Mouse (Mus musculus): ENCODE measurements around the gene H2al1a. TPM values are rescaled to one million over a fixed set of nuclear protein-coding genes. Genes with fewer than 3 reads are reported as not detected.
"Not testable (repeated sequence)": the region's sequence is repeated elsewhere in the genome, so short reads cannot be mapped to it uniquely, and the experiment has no call there.

Gene H2al1a
- not detected in 2 replicates for polyA plus RNA-seq (2015; fragmentation: Nextera tagmentation; extraction: Ambion mirVana)

GRCm38 (mm10) chrX:11298957-11299356 is at the start of gene H2al1a:
TSS of gene H2al1a (plus strand) at chrX:11299257.
- WGBS (ENCODE audit: insufficient replicate concordance): no CpG with 5 or more reads among the region's 3 CpGs
- H3K9me3 ChIP-seq (replicated peaks; ENCODE audit: control insufficient read depth, low read length); H3K27ac ChIP-seq (ENCODE audit: low read length); H3K27me3 ChIP-seq (ENCODE audit: control insufficient read depth, insufficient read depth, low read depth, low read length); H3K4me1 ChIP-seq (ENCODE audit: control insufficient read depth, low read depth, low read length); H3K36me3 ChIP-seq (ENCODE audit: control insufficient read depth, insufficient read depth); H3K9ac ChIP-seq (ENCODE audit: low read depth, low read length); H3K4me3 ChIP-seq (ENCODE audit: low read depth, low read length); ATAC-seq (ENCODE audit: low read depth); H3K4me2 ChIP-seq (ENCODE audit: low read depth, low read length): not testable (repeated sequence)

- no peak overlapping the region for H3K4me2 ChIP-seq (ENCODE audit: low read depth, low read length)
- H3K36me3 ChIP-seq (ENCODE audit: control insufficient read depth, insufficient read depth): no peaks in the 10 kb centered on the region
- H3K27ac ChIP-seq (ENCODE audit: low read length): no peak overlapping the region
- H3K27me3 ChIP-seq (ENCODE audit: control insufficient read depth, insufficient read depth, low read depth, low read length): no peaks in the 10 kb centered on the region; the same call in 1 of the 2 replicates
- ATAC-seq (ENCODE audit: low read depth): no peak
- H3K9ac ChIP-seq (ENCODE audit: low read depth, low read length): no peak overlapping the region
- no peak overlapping the region for H3K4me3 ChIP-seq (ENCODE audit: low read depth, low read length)
- no peaks in the 10 kb centered on the region for H3K9me3 ChIP-seq (replicated peaks; ENCODE audit: control insufficient read depth, low read length)
- WGBS (ENCODE audit: insufficient replicate concordance): 43% methylated on average over 12 of the region's 12 CpGs
- no peaks in the 10 kb centered on the region for H3K4me1 ChIP-seq (ENCODE audit: control insufficient read depth, low read depth, low read length)
Measured at GRCm38 (mm10) chrX:11250155-11250554, 48.9 kb upstream of the H2al1a start.

DNA sequence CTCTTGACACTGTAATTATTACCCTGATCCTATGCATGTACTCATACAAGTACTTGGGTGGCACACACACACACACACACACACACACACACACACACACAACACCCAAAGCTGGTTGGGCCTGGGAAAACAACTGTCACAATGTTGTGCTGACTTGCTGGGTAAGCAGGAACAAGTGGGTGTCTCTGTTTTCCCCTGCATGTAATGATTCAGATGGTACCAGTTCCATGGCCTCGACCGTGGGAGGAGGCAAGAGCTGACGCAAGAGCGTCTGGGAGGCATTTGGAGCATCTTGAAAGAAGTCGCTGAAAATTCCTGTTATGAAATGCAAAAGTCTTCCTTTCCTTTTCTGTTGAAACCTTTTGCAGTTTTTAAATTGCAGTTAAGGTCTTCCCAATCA is 45.0 kb upstream of the H2al1a start:
- no peaks in the 10 kb centered on the region for H3K4me1 ChIP-seq (ENCODE audit: control insufficient read depth, low read depth, low read length)
- H3K9me3 ChIP-seq (replicated peaks; ENCODE audit: control insufficient read depth, low read length): no peaks in the 10 kb centered on the region
- no peaks in the 10 kb centered on the region for H3K36me3 ChIP-seq (ENCODE audit: control insufficient read depth, insufficient read depth)
- H3K4me2 ChIP-seq (ENCODE audit: low read depth, low read length): no peak overlapping the region
- 34% methylated on average over 5 of the region's 5 CpGs for WGBS (ENCODE audit: insufficient replicate concordance)
- H3K4me3 ChIP-seq (ENCODE audit: low read depth, low read length): no peak overlapping the region
- H3K9ac ChIP-seq (ENCODE audit: low read depth, low read length): no peak overlapping the region
- ATAC-seq (ENCODE audit: low read depth): no peak
- H3K27ac ChIP-seq (ENCODE audit: low read length): no peak overlapping the region
- H3K27me3 ChIP-seq (ENCODE audit: control insufficient read depth, insufficient read depth, low read depth, low read length): no peaks in the 10 kb centered on the region; the same call in 1 of the 2 replicates

GRCm38 (mm10) chrX:11254521-11255207 is 44.4 kb upstream of the H2al1a start:
- Histone ChIP-seq H3K27me3 (ENCODE audit: control insufficient read depth, insufficient read depth, low read depth, low read length) (no peaks in the 10 kb centered on the region; the same call in 1 of the 2 replicates), H3K27ac (ENCODE audit: low read length) (no peak overlapping the region), H3K36me3 (ENCODE audit: control insufficient read depth, insufficient read depth) (no peaks in the 10 kb centered on the region), H3K4me3 (ENCODE audit: low read depth, low read length) (no peak overlapping the region), H3K4me1 (ENCODE audit: control insufficient read depth, low read depth, low read length) (no peaks in the 10 kb centered on the region), H3K9me3 (replicated peaks; ENCODE audit: control insufficient read depth, low read length) (no peaks in the 10 kb centered on the region), H3K4me2 (ENCODE audit: low read depth, low read length) (no peak overlapping the region), H3K9ac (ENCODE audit: low read depth, low read length) (no peak overlapping the region)
- no peak for ATAC-seq (ENCODE audit: low read depth)
- WGBS (ENCODE audit: insufficient replicate concordance): 33% methylated on average over 11 of the region's 11 CpGs

DNA sequence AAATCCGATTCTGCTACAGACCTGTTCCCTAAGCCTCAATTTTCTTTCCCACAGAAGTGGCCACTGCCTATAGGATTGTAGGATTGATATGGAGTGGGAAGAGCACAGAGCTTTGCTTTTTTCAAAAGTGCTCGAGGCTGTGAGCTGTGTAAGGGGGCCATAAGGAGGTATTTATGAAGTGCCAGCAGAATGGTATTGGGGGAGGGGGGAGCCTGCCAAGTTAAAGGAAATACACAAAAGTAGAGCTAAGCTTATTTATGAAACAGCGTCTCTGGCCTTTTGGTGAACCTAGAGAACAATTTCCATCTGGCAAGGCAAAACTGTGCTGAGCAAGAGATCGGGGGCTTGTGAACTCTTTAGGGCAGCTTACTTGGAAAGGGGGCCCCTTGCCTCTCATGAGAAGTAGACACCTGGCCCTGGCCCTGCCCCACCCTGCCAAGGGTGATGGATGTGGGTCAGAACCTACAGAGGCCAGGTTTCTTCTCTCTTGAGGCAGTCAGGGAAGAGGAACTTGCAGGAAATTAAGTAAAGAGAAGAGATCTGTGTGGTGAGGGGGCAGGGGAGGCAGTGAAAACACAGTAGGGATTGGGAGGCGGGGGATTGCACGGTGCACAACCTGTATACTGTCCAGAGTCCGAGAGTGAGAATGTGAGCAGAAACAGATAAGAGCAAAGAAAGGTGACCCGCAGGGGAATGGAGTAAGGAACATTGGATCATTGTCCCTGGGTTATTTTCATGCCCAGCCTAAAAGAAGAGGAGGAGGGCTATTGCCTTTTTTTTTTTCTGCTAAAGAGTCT is 43.3 kb upstream of the H2al1a start:
- Histone ChIP-seq H3K4me1 (ENCODE audit: control insufficient read depth, low read depth, low read length) (no peaks in the 10 kb centered on the region), H3K36me3 (ENCODE audit: control insufficient read depth, insufficient read depth) (no peaks in the 10 kb centered on the region), H3K27me3 (ENCODE audit: control insufficient read depth, insufficient read depth, low read depth, low read length) (no peaks in the 10 kb centered on the region; the same call in 1 of the 2 replicates), H3K4me3 (ENCODE audit: low read depth, low read length) (no peak overlapping the region), H3K27ac (ENCODE audit: low read length) (no peak overlapping the region), H3K9me3 (replicated peaks; ENCODE audit: control insufficient read depth, low read length) (no peaks in the 10 kb centered on the region), H3K9ac (ENCODE audit: low read depth, low read length) (no peak overlapping the region), H3K4me2 (ENCODE audit: low read depth, low read length) (no peak overlapping the region)
- 34% methylated on average over 8 of the region's 8 CpGs for WGBS (ENCODE audit: insufficient replicate concordance)
- ATAC-seq (ENCODE audit: low read depth): no peak

DNA sequence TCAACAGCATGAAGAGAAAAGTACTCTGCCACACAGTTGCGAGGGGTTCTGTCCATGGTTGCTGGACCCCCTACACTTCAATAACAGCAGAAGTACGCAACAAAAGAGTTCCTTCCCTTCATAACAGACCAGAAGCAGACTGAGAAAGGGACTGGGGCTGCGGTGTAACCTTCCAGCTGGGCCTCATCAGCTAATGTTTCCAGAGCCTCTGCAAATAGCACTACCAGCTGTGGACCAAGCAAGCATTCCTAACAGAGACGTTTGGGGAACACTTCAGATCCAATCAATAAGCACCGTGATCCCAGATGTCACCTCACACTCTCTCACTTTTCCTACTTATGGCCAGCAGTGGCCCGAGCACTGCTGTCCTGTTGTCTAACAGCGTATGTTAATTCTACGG is 34.1 kb upstream of the H2al1a start:
- no peaks in the 10 kb centered on the region for H3K36me3 ChIP-seq (ENCODE audit: control insufficient read depth, insufficient read depth)
- no peak overlapping the region for H3K27ac ChIP-seq (ENCODE audit: low read length)
- WGBS (ENCODE audit: insufficient replicate concordance): 65% methylated on average over 8 of the region's 8 CpGs
- H3K9ac ChIP-seq (ENCODE audit: low read depth, low read length): no peak overlapping the region
- ATAC-seq (ENCODE audit: low read depth): no peak
- no peak overlapping the region for H3K4me2 ChIP-seq (ENCODE audit: low read depth, low read length)
- H3K9me3 ChIP-seq (replicated peaks; ENCODE audit: control insufficient read depth, low read length): no peaks in the 10 kb centered on the region
- no peaks in the 10 kb centered on the region for H3K27me3 ChIP-seq (ENCODE audit: control insufficient read depth, insufficient read depth, low read depth, low read length)
- no peak overlapping the region for H3K4me3 ChIP-seq (ENCODE audit: low read depth, low read length)
- no peaks in the 10 kb centered on the region for H3K4me1 ChIP-seq (ENCODE audit: control insufficient read depth, low read depth, low read length)

DNA sequence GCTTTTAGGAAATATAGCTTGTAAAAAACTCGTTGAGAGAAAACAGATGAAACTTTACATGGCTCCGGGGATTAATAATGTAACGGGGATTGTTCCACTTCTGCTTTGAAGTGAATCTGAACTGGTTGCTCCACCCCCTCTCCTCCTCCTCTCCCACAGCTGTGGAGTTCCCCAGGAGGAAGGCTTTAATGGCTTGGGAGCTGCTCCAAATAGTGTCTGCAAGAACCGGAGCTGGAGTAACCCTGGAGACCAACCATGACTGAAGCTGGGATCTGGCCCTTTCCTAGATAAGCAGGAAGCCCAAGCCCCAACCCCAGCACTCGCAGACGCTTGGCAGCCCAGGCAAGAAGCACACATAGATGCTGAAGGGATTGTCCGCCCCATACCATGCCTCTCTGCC is 31.3 kb upstream of the H2al1a start:
- no peak overlapping the region for H3K4me3 ChIP-seq (ENCODE audit: low read depth, low read length)
- H3K27me3 ChIP-seq (ENCODE audit: control insufficient read depth, insufficient read depth, low read depth, low read length): no peaks in the 10 kb centered on the region
- H3K9ac ChIP-seq (ENCODE audit: low read depth, low read length): no peak overlapping the region
- 53% methylated on average over 7 of the region's 7 CpGs for WGBS (ENCODE audit: insufficient replicate concordance)
- H3K4me2 ChIP-seq (ENCODE audit: low read depth, low read length): no peak overlapping the region
- no peaks in the 10 kb centered on the region for H3K9me3 ChIP-seq (replicated peaks; ENCODE audit: control insufficient read depth, low read length)
- ATAC-seq (ENCODE audit: low read depth): no peak
- no peaks in the 10 kb centered on the region for H3K4me1 ChIP-seq (ENCODE audit: control insufficient read depth, low read depth, low read length)
- H3K36me3 ChIP-seq (ENCODE audit: control insufficient read depth, insufficient read depth): no peaks in the 10 kb centered on the region
- H3K27ac ChIP-seq (ENCODE audit: low read length): no peak overlapping the region

GRCm38 (mm10) chrX:11269074-11269473 is 30.0 kb upstream of the H2al1a start:
- no peak overlapping the region for H3K4me3 ChIP-seq (ENCODE audit: low read depth, low read length)
- no peaks in the 10 kb centered on the region for H3K36me3 ChIP-seq (ENCODE audit: control insufficient read depth, insufficient read depth)
- H3K27me3 ChIP-seq (ENCODE audit: control insufficient read depth, insufficient read depth, low read depth, low read length): no peaks in the 10 kb centered on the region
- 69% methylated on average over 3 of the region's 3 CpGs for WGBS (ENCODE audit: insufficient replicate concordance)
- no peaks in the 10 kb centered on the region for H3K9me3 ChIP-seq (replicated peaks; ENCODE audit: control insufficient read depth, low read length)
- H3K27ac ChIP-seq (ENCODE audit: low read length): no peak overlapping the region
- no peak overlapping the region for H3K9ac ChIP-seq (ENCODE audit: low read depth, low read length)
- no peak for ATAC-seq (ENCODE audit: low read depth)
- no peak overlapping the region for H3K4me2 ChIP-seq (ENCODE audit: low read depth, low read length)
- H3K4me1 ChIP-seq (ENCODE audit: control insufficient read depth, low read depth, low read length): no peaks in the 10 kb centered on the region

DNA sequence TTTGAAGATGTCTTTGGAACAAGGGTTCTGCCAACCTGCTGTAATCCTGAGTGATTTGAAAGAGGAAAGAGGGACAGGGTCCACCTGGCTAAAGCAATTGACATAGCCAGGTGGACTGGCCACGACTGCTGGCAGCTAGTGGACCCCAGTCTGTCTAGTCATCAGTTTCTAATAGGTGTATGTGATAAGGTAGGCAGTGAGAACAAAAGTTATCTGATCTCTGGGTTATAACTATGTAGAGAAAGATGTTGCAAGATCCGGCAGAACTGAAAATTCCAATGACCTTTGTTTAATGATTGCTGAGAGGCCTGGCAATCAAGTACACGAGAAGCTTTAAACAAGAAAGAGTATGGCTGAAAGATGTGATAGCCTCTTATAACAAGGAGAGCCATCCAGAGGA is 25.9 kb upstream of the H2al1a start:
- no peak overlapping the region for H3K4me3 ChIP-seq (ENCODE audit: low read depth, low read length)
- no peaks in the 10 kb centered on the region for H3K9me3 ChIP-seq (replicated peaks; ENCODE audit: control insufficient read depth, low read length)
- H3K36me3 ChIP-seq (ENCODE audit: control insufficient read depth, insufficient read depth): no peaks in the 10 kb centered on the region
- no peaks in the 10 kb centered on the region for H3K27me3 ChIP-seq (ENCODE audit: control insufficient read depth, insufficient read depth, low read depth, low read length)
- H3K4me2 ChIP-seq (ENCODE audit: low read depth, low read length): no peak overlapping the region
- 44% methylated on average over 3 of the region's 3 CpGs for WGBS (ENCODE audit: insufficient replicate concordance)
- no peak overlapping the region for H3K9ac ChIP-seq (ENCODE audit: low read depth, low read length)
- no peak overlapping the region for H3K27ac ChIP-seq (ENCODE audit: low read length)
- ATAC-seq (ENCODE audit: low read depth): no peak
- H3K4me1 ChIP-seq (ENCODE audit: control insufficient read depth, low read depth, low read length): no peaks in the 10 kb centered on the region

Measured in liver, embryonic 16.5 days (tissue).